Mouse (Mus musculus): ENCODE data around the gene Bclaf3. TPM values are rescaled to one million over a fixed set of nuclear protein-coding genes. Genes with fewer than 3 reads are reported as not detected.

The Bclaf3 gene
- total RNA-seq, 2 experiments from 2014 or later, result 44.1 to 59.3 TPM

DNA sequence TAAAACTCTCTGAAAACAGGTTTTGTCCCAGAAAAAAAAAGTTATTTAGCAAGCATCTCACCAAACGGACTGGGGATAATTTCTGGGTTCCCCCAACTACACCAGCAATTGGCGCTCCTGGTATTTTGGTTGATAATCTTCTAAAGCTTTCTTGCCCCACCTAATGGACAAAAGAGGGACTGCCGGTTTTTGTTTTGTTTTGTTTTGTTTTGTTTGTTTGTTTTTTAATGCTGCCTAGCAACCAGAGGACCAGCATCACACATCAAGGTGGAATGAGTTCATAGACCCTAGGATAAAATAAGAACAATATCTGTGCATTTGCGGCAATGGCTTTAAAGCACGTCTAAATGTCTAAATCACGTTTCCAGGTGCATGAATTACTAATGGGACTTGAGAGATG lies 80.4 kb downstream of the Bclaf3 start:
- peak; percentile 81 for ATAC-seq (replicated peaks; ENCODE audit: low FRiP score, low TSS enrichment, poor library complexity, severe bottlenecking)

DNA sequence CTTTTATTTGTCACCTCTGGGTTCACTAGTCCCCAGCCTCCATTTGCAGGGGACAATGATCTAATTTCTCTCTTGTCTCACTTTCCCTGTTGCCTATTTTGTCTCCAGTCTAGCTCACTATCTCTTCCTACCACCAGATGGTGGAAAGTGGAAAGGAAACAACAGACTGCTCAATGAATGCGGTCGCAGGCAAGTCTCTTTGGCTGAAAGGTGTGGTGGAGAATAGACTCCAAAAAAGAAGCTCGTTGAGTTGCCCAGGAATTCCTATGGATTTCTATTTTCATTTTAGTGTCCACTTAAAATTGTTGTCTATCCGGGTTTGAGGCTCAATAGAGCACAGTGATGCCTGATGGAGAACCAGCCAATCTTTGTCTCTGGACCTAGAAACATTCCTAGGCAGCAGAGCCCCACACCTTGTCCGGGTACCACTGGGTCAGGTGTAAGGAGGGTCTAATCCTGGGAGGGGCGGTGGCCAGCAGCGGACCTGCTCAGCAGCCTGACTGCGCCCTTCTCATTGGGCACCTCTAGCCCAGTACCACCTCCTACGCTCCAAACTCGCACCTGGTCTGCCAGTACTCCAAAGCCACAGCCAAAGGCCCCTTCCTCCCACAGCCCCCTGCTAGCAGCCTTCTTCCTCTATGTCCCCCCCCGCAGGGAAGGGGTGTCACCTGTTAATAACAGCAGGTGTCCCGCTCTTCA lies 99.9 kb downstream of the Bclaf3 start:
- ATAC-seq (replicated peaks; ENCODE audit: low FRiP score, low TSS enrichment, poor library complexity, severe bottlenecking), result peak; percentile 66

DNA sequence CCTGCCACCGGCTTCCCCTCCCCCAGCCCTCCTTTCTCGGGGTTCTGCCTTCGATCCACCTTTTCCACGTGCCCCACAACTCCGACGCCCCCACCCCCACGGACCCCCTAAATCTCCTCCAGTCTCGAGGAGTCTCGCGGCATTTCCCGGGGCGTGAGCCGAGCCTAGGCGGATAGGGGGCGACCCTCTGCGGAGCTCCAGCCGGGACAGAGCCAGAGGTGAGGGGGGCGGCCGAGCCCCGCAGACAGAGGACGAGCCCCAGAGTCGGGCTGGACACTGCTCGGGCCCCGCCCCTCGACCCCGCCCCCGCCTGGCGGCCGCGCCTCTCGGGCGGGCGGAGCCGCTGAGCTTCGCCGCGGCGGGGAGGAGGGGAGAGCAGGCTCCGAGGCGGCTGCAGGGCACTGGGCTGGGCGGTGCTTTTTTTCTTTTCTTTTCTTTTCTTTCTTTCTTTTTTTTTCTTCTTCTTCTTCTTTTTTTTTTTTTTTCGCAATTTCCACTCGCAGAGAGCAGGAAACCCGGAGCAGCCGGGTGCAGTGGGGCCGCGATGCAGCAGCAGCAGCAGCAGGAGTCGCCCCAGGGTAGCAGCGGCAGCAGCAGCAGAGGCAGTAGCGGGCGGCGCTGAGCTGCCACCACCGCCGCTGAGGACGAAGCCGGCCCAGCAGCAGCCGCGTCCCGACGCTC lies 100.6 kb downstream of the Bclaf3 start, which contains the start of gene Sh3kbp1:
TSS of gene Sh3kbp1 (plus strand) at position 366 of the 681 bp plus-strand sequence.
- peak; percentile 77 for ATAC-seq (replicated peaks; ENCODE audit: low FRiP score, low TSS enrichment, poor library complexity, severe bottlenecking)

DNA sequence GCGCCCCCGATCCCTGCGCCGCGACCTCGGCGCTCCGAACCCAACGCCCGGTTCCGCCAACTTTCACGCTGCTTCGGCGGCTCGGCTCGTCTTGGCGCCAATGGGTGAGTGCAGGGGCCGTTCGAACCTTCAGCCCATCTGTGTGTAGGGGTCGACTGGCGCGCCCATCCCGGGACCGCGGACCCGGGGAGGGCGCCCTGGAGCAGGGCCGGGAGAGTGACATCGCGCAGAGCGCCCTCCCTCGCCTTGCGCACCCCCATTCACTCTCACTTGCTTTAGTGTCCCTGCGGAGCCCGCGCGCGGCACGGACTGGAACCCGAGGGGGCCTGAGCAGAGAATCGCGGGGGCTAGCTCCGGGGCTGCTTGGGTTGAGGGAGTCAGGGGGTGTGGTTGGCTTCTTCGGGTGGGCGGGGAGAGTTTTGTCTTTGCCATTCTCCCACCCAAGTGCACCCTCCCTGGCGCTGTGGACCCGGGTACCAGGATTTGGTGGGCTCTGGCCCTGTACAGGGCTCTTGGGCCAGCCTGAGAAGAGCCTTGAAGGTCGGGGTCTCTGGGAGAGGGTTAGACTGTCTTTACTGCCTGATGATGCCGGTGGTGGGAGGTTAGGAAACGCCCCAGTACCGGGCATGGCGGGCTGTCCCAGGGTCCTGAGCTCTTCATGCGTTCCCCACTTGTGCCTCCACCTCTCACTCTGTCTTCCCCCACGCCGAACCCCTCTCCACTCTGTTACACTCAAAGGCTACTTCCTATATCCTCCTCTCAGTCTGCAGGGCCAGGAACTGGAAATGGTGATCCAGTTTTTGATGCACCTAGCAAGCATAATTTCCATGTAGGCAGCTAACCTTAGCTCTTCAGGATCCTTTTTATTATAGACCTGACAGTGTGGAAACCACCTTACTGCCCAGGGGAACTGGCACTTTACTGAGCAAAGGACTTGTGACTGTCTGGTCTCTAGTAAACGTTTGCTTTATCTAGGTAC lies 101.4 kb downstream of the Bclaf3 start:
- peak; percentile 20; the same call in 1 of the 2 replicates for ATAC-seq (replicated peaks; ENCODE audit: low FRiP score, low TSS enrichment, poor library complexity, severe bottlenecking)

DNA sequence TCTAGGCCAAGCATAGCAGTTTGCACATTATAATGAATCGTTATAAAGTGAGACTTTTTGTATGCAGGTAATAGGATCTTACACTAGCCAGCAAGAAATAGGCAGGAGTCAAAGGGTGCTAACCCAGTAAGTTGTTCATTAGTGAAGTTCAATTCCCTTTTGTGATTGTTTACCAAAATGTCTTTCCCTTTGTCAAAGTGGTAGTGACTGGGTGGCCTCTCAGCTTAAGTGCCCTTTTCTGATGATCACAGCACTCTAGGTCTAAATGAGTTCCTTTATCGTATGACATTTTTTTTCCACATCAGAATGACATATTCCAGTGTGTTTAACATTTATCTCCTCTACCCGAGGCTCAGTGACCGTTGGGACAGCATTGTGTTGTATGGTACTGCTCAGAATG lies 102.1 kb downstream of the Bclaf3 start:
- no peak for ATAC-seq (replicated peaks; ENCODE audit: low FRiP score, low TSS enrichment, poor library complexity, severe bottlenecking)

DNA sequence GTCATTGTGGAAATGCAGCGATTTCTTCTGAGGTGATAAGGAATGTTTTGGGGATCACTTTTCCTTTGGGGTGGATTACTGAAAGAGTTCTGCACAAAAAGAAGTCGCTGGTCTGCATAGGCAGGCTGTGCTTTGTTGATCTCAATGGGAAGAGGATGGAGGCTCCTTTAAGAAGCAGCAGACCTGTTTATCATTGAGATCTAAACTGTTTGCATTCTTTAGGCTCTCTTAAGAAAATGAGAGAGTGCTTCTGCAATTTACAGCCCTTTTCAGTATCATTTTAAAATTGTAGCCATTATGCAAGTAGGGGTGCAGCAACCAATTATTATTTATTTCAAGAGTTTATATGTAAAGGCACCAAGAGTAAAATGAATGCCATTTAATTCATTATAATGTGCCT lies 102.7 kb downstream of the Bclaf3 start:
- no peak for ATAC-seq (replicated peaks; ENCODE audit: low FRiP score, low TSS enrichment, poor library complexity, severe bottlenecking)

DNA sequence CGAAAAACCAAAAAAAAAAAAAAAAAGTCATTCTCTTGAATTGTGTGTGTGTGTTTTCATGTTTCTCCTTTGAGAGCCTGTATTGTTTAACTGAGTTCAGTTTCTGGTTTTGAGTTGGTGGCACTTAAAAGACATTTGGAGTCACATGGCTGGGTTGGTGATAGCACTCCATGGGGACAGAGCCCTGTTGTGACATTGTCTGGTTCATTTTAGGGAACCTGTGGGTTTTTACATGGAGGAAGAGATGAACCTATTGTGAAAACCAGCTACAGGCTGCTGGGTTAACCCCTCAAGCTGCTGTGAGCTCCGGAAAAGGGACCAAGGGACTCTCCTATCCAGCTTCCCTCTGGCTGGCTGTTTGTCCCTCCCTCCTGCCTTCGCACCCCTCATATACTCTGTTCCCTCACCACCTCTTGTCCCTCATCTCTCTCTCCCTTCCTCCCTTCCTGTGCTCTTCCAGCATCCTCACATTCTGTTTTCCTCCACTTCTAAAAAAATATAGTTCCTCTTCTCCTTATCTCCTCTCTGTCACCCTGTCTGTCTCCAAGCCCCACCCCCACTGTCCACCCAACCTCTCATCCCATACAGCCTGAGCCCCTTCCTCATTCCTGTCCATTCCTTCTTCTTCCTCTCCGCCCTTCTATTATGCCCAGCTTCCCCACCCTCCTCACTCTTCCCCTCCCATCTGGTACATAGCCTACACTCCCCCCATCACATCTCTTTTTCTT lies 112.2 kb downstream of the Bclaf3 start:
- no peak for ATAC-seq (replicated peaks; ENCODE audit: low FRiP score, low TSS enrichment, poor library complexity, severe bottlenecking)

DNA sequence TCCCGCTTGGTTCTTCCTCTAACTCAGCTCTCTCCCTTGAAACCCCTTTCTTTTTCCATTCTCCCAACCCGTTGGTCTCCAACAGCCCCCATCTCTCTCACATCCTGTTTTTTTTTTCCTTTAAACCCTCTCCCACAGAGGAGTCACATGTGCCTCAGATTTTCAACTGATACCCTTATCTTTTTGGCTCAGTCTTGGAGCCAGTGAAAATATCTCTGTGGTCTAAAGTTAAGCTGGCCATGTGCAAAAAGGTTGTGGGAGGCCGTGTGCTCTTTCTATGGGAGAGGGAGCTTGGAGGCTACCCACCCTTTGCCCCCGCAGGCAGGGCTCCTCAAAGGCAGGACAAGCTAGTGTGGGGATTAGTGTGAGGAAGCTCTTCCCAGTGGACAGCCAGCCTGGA lies 113.5 kb downstream of the Bclaf3 start:
- ATAC-seq (replicated peaks; ENCODE audit: low FRiP score, low TSS enrichment, poor library complexity, severe bottlenecking), result peak; percentile 49

Other genes starting within 250 kb of the Bclaf3 start
- gene Eif1ax, start 154.5 kb upstream of the Bclaf3 start, total RNA-seq (2014; fragmentation: Nextera tagmentation), result 58.9 and 67.5 TPM in 2 replicates
- 59.2 and 77.4 TPM in 2 replicates for gene Eif1ax, start 154.5 kb upstream of the Bclaf3 start, total RNA-seq (2017)
- not detected in 2 replicates for gene Map7d2, start 112.1 kb upstream of the Bclaf3 start, total RNA-seq (2014; fragmentation: Nextera tagmentation)
- not detected in 2 replicates for gene Map7d2, start 112.1 kb upstream of the Bclaf3 start, total RNA-seq (2017)
- 49.9 and 52.4 TPM in 2 replicates for gene Sh3kbp1, start 100.6 kb downstream of the Bclaf3 start, total RNA-seq (2014; fragmentation: Nextera tagmentation)
- 70.5 and 76.3 TPM in 2 replicates for gene Sh3kbp1, start 100.6 kb downstream of the Bclaf3 start, total RNA-seq (2017)

All from megakaryocyte-erythroid progenitor cell, adult 5-6 weeks (primary cell).